Mouse (Mus musculus) kidney, embryonic 14.5 days (tissue): ENCODE data around the gene Eri2. TPM values are rescaled to one million over a fixed set of nuclear protein-coding genes. Genes with fewer than 3 reads are reported as not detected.

Experiments
- ATAC-seq: fragments of 200-750 bp; cut with Nextera tagmentation; 2 replicates; pipeline ENCODE4 v1.8.0; 2017; ENCODE audit warnings: moderate number of reproducible peaks, mild to moderate bottlenecking, moderate TSS enrichment, moderate library complexity; ENCODE audit not compliant: low FRiP score, low TSS enrichment
- H3K27ac ChIP-seq: fragments of 300-500 bp; sonication (generic); 2 replicates; pipeline ENCODE4 v1.5.1; 2014; ENCODE audit warnings: low read depth, mild to moderate bottlenecking, low read length, moderate library complexity, mixed read lengths
- H3K27me3 ChIP-seq: fragments of 300-500 bp; sonication (generic); 2 replicates; pipeline ENCODE4 v1.6.1; 2014; ENCODE audit warnings: mild to moderate bottlenecking, low read length; ENCODE audit not compliant: control insufficient read depth, insufficient read depth
- H3K36me3 ChIP-seq: fragments of 300-500 bp; sonication (generic); 2 replicates; pipeline ENCODE4 v1.6.1; 2014; ENCODE audit warnings: low read length, mixed read lengths; ENCODE audit not compliant: control insufficient read depth, insufficient read depth
- H3K4me1 ChIP-seq: fragments of 300-500 bp; sonication (generic); 2 replicates; pipeline ENCODE4 v1.6.1; 2014; ENCODE audit warnings: low read length, mixed read lengths; ENCODE audit not compliant: control insufficient read depth, insufficient read depth
- H3K4me2 ChIP-seq: fragments of 300-500 bp; sonication (generic); replicated peaks from 2 replicates; pipeline ENCODE4 v1.6.1; 2014; ENCODE audit warnings: low read depth, mild to moderate bottlenecking, low read length
- H3K4me3 ChIP-seq: fragments of 300-500 bp; sonication (generic); 2 replicates; pipeline ENCODE4 v1.5.1; 2014; ENCODE audit warnings: mild to moderate bottlenecking, low read length
- H3K9ac ChIP-seq: fragments of 300-500 bp; sonication (generic); 2 replicates; pipeline ENCODE4 v1.6.1; 2014; ENCODE audit warnings: low read depth, mild to moderate bottlenecking, low read length, moderate library complexity
- H3K9me3 ChIP-seq: fragments of 300-500 bp; sonication (generic); 2 replicates; pipeline ENCODE4 v1.6.1; 2016; ENCODE audit warnings: low read length; ENCODE audit not compliant: control insufficient read depth
- WGBS: fragments of 180-500 bp; shearing (Covaris S2); extraction: QIAGEN DNeasy Blood & Tissue Kit; methylation state at CpG from one replicate; pipeline ENCODE4 v1.1.7; 2014; 5-methylcytosine and 5-hydroxymethylcytosine counted together
- polyA plus RNA-seq: library from polyadenylated mRNA; unstranded; fragments of >200 nt; fragmentation: Nextera tagmentation; extraction: Ambion mirVana; gene quantifications from 2 replicates; pipeline ENCODE4 v1.2.1, GENCODE M21; 2014

Gene Eri2
- polyA plus RNA-seq, 1 experiment from 2014 or later, result 31.7 TPM

- no peak for ATAC-seq
- peak overlapping the region; percentile 18; the same call in 1 of the 2 replicates for H3K9ac ChIP-seq
- peaks cover 8% of the 10 kb centered on the region; the same call in 1 of the 2 replicates for H3K4me1 ChIP-seq
- H3K36me3 ChIP-seq, result peaks cover 7% of the 10 kb centered on the region; the same call in 1 of the 2 replicates
- H3K4me3 ChIP-seq, result peak overlapping the region; percentile 25; the same call in 1 of the 2 replicates
- no peaks in the 10 kb centered on the region for H3K27me3 ChIP-seq
- H3K9me3 ChIP-seq, result no peaks in the 10 kb centered on the region
- H3K4me2 ChIP-seq, result peak overlapping the region; percentile 40
- H3K27ac ChIP-seq, result no peak overlapping the region
These were observed 1.5 kb upstream of the Eri2 start for GRCm38 (mm10) chr7:119795311-119795710.

- WGBS, result under 1% methylated on average over 21 of the region's 21 CpGs
- Histone ChIP-seq H3K27me3 (no peaks in the 10 kb centered on the region), H3K4me1 (peaks cover 8% of the 10 kb centered on the region; the same call in 1 of the 2 replicates), H3K27ac (peak overlapping the region; percentile 79), H3K4me3 (peak overlapping the region; percentile 76), H3K9ac (peak overlapping the region; percentile 74), H3K4me2 (peak overlapping the region; percentile 67), H3K36me3 (peaks cover 14% of the 10 kb centered on the region), H3K9me3 (no peaks in the 10 kb centered on the region)
- ATAC-seq, result no peak
These were observed 387 bp upstream of the Eri2 start for GRCm38 (mm10) chr7:119794251-119794638.

- ATAC-seq, result no peak
- H3K27ac ChIP-seq, result no peak overlapping the region
- 0 out of 2 replicates have a peak, but pooled peaks cover 2% of the 10 kb centered on the region for H3K4me1 ChIP-seq
- H3K4me2 ChIP-seq, result no peak overlapping the region
- no peaks in the 10 kb centered on the region for H3K9me3 ChIP-seq
- no peaks in the 10 kb centered on the region for H3K27me3 ChIP-seq
- 95% methylated on average over 3 of the region's 3 CpGs for WGBS
- H3K9ac ChIP-seq, result no peak overlapping the region
- no peak overlapping the region for H3K4me3 ChIP-seq
- peaks cover 54% of the 10 kb centered on the region for H3K36me3 ChIP-seq
These were observed 4.8 kb downstream of the Eri2 start for GRCm38 (mm10) chr7:119789024-119789423.

GRCm38 (mm10) chr7:119784908-119785307 lies 8.9 kb downstream of the Eri2 start:
- H3K9me3 ChIP-seq, result no peaks in the 10 kb centered on the region
- H3K9ac ChIP-seq, result no peak overlapping the region
- ATAC-seq, result no peak
- H3K36me3 ChIP-seq, result peaks cover 60% of the 10 kb centered on the region
- H3K4me1 ChIP-seq, result no peaks in the 10 kb centered on the region
- no peak overlapping the region for H3K27ac ChIP-seq
- WGBS, result 91% methylated on average over 5 of the region's 5 CpGs
- H3K4me2 ChIP-seq, result no peak overlapping the region
- no peaks in the 10 kb centered on the region for H3K27me3 ChIP-seq
- no peak overlapping the region for H3K4me3 ChIP-seq

DNA sequence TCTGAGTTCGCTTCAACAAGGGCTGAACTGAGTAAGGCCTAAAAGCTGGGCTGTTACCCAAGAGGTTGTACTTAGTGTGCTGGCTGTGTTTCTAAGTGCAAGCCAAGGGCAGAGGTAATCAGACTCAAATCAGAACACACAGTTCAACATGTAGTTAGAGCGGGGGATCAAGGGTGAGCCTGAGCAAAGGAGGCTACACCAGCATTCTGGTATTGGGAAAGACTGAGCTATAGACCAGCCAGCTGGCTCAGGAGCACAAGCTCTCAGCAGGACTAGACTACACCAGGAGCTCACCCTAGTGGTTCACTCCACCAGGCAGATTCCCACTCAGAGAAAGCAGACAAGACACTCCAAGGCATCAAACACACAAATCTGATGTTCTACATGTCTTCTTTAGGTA lies 10.4 kb downstream of the Eri2 start:
- WGBS, result 98% methylated on average over 2 of the region's 2 CpGs

GRCm38 (mm10) chr7:119769895-119770294 lies 24.0 kb downstream of the Eri2 start:
- H3K4me1 ChIP-seq, result no peaks in the 10 kb centered on the region
- no peak overlapping the region for H3K27ac ChIP-seq
- ATAC-seq, result no peak
- no peaks in the 10 kb centered on the region for H3K27me3 ChIP-seq
- no peak overlapping the region for H3K4me2 ChIP-seq
- no peak overlapping the region for H3K9ac ChIP-seq
- no peaks in the 10 kb centered on the region for H3K36me3 ChIP-seq
- no peak overlapping the region for H3K4me3 ChIP-seq
- WGBS, result 95% methylated on average over 8 of the region's 8 CpGs
- no peaks in the 10 kb centered on the region for H3K9me3 ChIP-seq

More for the DNA sequence above, 10.4 kb downstream of the Eri2 start:
- Histone ChIP-seq H3K9me3 (no peaks in the 10 kb centered on the region), H3K4me2 (no peak overlapping the region), H3K27me3 (no peaks in the 10 kb centered on the region), H3K27ac (no peak overlapping the region), H3K4me1 (no peaks in the 10 kb centered on the region), H3K36me3 (peaks cover 48% of the 10 kb centered on the region), H3K9ac (no peak overlapping the region), H3K4me3 (no peak overlapping the region)
- ATAC-seq, result no peak

- no peaks in the 10 kb centered on the region for H3K9me3 ChIP-seq
- no peak overlapping the region for H3K4me3 ChIP-seq
- H3K27ac ChIP-seq, result no peak overlapping the region
- H3K36me3 ChIP-seq, result no peaks in the 10 kb centered on the region
- H3K4me2 ChIP-seq, result no peak overlapping the region
- H3K9ac ChIP-seq, result no peak overlapping the region
- no peaks in the 10 kb centered on the region for H3K27me3 ChIP-seq
- H3K4me1 ChIP-seq, result no peaks in the 10 kb centered on the region
- ATAC-seq, result no peak
- 69% methylated on average over 6 of the region's 6 CpGs for WGBS
These were observed 26.9 kb downstream of the Eri2 start for GRCm38 (mm10) chr7:119766996-119767395.

- ATAC-seq, result no peak
- H3K36me3 ChIP-seq, result no peaks in the 10 kb centered on the region
- H3K27me3 ChIP-seq, result no peaks in the 10 kb centered on the region
- 84% methylated on average over 3 of the region's 3 CpGs for WGBS
- H3K27ac ChIP-seq, result no peak overlapping the region
- no peak overlapping the region for H3K4me2 ChIP-seq
- H3K4me3 ChIP-seq, result no peak overlapping the region
- H3K9me3 ChIP-seq, result no peaks in the 10 kb centered on the region
- no peaks in the 10 kb centered on the region for H3K4me1 ChIP-seq
- H3K9ac ChIP-seq, result no peak overlapping the region
These were observed 29.5 kb downstream of the Eri2 start for GRCm38 (mm10) chr7:119764377-119764776.

DNA sequence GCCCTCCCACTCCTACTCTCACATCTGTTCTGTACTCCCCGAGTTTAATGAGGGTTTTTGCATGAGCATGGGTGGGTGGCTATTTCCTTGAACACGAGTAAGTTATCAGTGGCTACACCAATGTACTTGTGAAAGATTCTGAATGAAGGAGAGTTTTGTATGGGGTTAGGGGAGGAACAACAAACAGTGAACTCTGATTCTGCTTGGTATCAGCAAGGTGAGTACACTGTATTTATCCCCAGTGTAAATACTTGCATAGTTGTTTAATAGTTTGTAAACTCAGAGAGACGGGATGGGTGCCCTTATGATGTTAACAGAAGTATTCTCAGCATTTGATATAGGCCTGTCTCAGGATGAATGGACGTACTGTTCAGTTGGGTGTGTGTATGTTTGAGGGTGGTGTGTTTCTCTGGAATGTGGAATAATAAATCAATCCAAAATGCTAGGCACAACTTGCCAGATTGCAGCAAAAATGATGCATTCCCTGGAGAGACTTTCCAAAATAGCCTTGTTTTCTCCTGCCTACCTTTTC lies 31.6 kb downstream of the Eri2 start:
- WGBS, result 54% methylated on average over 4 of the region's 4 CpGs
- ATAC-seq, result no peak
- Histone ChIP-seq H3K36me3 (no peaks in the 10 kb centered on the region), H3K9me3 (no peaks in the 10 kb centered on the region), H3K4me3 (no peak overlapping the region), H3K27ac (no peak overlapping the region), H3K4me2 (no peak overlapping the region), H3K9ac (no peak overlapping the region), H3K4me1 (no peaks in the 10 kb centered on the region), H3K27me3 (no peaks in the 10 kb centered on the region)
